Mouse (Mus musculus) liver, embryonic 14.5 days (tissue): ENCODE measurements at regions not wholly inside any gene's neighbourhood (a gene's known extent, or its start where the extent isn't known, plus 50 kb on each side); places are given as distances from the start of the nearest gene placed in this dataset.

Experiments
- ATAC-seq: fragments of 200-750 bp; cut with Nextera tagmentation; 2 replicates; pipeline ENCODE4 v1.8.0; 2017; ENCODE audit warnings: moderate number of reproducible peaks, mild to moderate bottlenecking, moderate library complexity; ENCODE audit not compliant: insufficient read depth
- DNase-seq, 3 experiments: peaks; one replicate each; pipeline ENCODE4 v3.0.0-alpha.2; 2012 to 2013; ENCODE audit warnings: low read depth in 3 of 3, low spot score in 3 of 3
- H3K27ac ChIP-seq: fragments of 300-500 bp; sonication (generic); 2 replicates; pipeline ENCODE4 v1.5.1; 2014; ENCODE audit warnings: moderate library complexity, mild to moderate bottlenecking, control low read depth, inconsistent platforms
- H3K27me3 ChIP-seq: fragments of 300-500 bp; sonication (generic); 2 replicates; pipeline ENCODE4 v1.6.1; 2014; ENCODE audit warnings: mild to moderate bottlenecking, low read length, moderate library complexity; ENCODE audit not compliant: control insufficient read depth, insufficient read depth
- H3K36me3 ChIP-seq: fragments of 300-500 bp; sonication (generic); replicated peaks from 2 replicates; pipeline ENCODE4 v1.6.1; 2014; ENCODE audit warnings: low read depth; ENCODE audit not compliant: control insufficient read depth, insufficient read depth
- H3K4me1 ChIP-seq, 2 experiments: fragments of 200-500 bp in 1 of 2; fragments of 300-500 bp in 1 of 2; sonication (generic) in 1 of 2; replicated peaks; 2 replicates each; pipeline ENCODE4 v1.6.1; 2012 to 2014; ENCODE audit warnings: antibody characterized with exemption in 1 of 2, inconsistent platforms in 1 of 2, low read length in 1 of 2; ENCODE audit not compliant: control insufficient read depth in 2 of 2, insufficient read depth in 2 of 2
- H3K4me2 ChIP-seq: fragments of 300-500 bp; sonication (generic); 2 replicates; pipeline ENCODE4 v1.6.1; 2014; ENCODE audit warnings: low read depth, mild to moderate bottlenecking, control low read depth, moderate library complexity
- H3K4me3 ChIP-seq, 2 experiments: fragments of 200-500 bp in 1 of 2; fragments of 300-500 bp in 1 of 2; sonication (generic) in 1 of 2; 2 replicates each; pipeline ENCODE4 v1.5.1; 2012 to 2014; ENCODE audit warnings: low read depth in 2 of 2, low read length in 2 of 2, mild to moderate bottlenecking in 2 of 2, control low read depth in 1 of 2, inconsistent platforms in 1 of 2, moderate library complexity in 1 of 2; ENCODE audit not compliant: insufficient read depth in 1 of 2
- H3K9ac ChIP-seq: fragments of 300-500 bp; sonication (generic); replicated peaks from 2 replicates; pipeline ENCODE4 v1.6.1; 2014; ENCODE audit warnings: mild to moderate bottlenecking, control low read depth, moderate library complexity
- H3K9me3 ChIP-seq: fragments of 300-500 bp; sonication (generic); 2 replicates; pipeline ENCODE4 v1.6.1; 2016; ENCODE audit warnings: low read length, mixed read lengths; ENCODE audit not compliant: control insufficient read depth
- CTCF ChIP-seq: IDR thresholded peaks from 2 replicates; pipeline ENCODE4 v1.5.1; 2016; ENCODE audit warnings: antibody characterized with exemption, low read depth, control low read depth
- EP300 ChIP-seq: IDR thresholded peaks from 2 replicates; pipeline ENCODE4 v1.6.1; 2016; ENCODE audit warnings: antibody characterized with exemption, low read depth
- WGBS: fragments of 180-500 bp; shearing (Covaris S2); extraction: QIAGEN DNeasy Blood & Tissue Kit; methylation state at CpG from one replicate; pipeline ENCODE4 v1.1.7; 2014; ENCODE audit not compliant: insufficient replicate concordance; 5-methylcytosine and 5-hydroxymethylcytosine counted together

DNA sequence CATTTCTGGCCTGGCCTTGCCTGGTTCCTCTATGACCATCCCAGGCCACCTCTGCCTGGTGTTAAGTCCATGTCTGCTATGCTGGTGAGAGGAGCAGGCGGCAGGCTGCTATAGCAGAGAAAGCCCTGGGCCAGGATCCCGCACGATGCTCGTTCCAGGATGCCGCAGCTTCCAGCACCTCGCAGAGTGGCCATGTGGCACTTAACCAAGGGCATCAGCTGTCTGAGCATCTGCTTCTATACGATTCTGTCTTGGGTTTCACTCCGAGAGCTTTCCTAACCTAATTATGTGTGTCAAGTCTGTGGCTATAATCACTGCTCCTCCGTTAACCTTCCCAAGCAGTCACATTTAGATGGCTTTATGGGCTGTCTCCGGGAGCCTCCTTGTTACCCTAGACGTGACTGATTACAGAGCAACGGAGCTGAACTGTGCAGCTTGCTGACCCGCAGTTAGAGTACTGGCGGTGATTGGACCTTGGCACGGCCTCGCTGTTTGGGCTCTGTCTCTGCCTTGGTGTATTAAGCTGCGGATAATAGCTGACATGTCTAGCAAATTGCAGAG lies 64.4 kb downstream of the Ackr3 start:
- WGBS, result 70% methylated on average over 17 of the region's 17 CpGs

GRCm38 (mm10) chr1:90268951-90269350 lies 65.2 kb downstream of the Ackr3 start:
- H3K27ac ChIP-seq, result no peak overlapping the region
- DNase-seq (no peak), ATAC-seq (no peak)
- no peaks in the 10 kb centered on the region for H3K36me3 ChIP-seq
- H3K27me3 ChIP-seq, result peaks cover 2% of the 10 kb centered on the region; the same call in 1 of the 2 replicates
- H3K4me2 ChIP-seq, result no peak overlapping the region
- H3K9ac ChIP-seq, result no peak overlapping the region
- no peaks in the 10 kb centered on the region for H3K9me3 ChIP-seq
- H3K4me1 ChIP-seq, result peaks cover 5 to 11% of the 10 kb centered on the region in 2 experiments; a peak in 3 of 4 replicates
- 65% methylated on average over 7 of the region's 7 CpGs for WGBS
- H3K4me3 ChIP-seq, result no peak overlapping the region
- TF ChIP-seq EP300 (no peak), CTCF (no peak)

More for the DNA sequence above, 64.4 kb downstream of the Ackr3 start:
- Histone ChIP-seq H3K4me2 (no peak overlapping the region), H3K27ac (no peak overlapping the region), H3K9me3 (no peaks in the 10 kb centered on the region), H3K9ac (no peak overlapping the region), H3K36me3 (no peaks in the 10 kb centered on the region), H3K4me1 (peaks cover 0 to 6% of the 10 kb centered on the region in 2 experiments; a peak in 2 of 4 replicates), H3K4me3 (no peak overlapping the region), H3K27me3 (peaks cover 2% of the 10 kb centered on the region; the same call in 1 of the 2 replicates)
- ATAC-seq (no peak), DNase-seq (no peak)
- TF ChIP-seq CTCF, result no peak
- no peak for TF ChIP-seq EP300

DNA sequence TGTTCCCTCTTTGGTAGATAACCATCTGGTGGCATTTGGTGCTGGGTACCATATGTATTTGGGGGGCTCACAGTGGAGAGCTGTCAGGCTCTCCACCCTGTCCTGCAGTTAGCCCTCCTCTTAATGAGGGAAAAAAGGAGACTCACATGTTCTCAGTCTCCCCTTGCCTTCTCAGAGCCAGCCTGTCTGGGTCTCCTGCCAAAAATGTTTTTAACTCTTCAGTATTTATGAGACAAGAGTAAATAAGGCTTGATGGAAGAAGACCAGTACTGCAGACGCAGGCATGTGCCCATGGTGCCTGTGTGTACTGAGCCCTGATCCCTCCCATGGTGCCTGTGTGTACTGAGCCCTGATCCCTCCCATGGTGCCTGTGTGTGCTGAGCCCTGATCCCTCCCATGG lies 66.1 kb downstream of the Ackr3 start:
- no peaks in the 10 kb centered on the region for H3K36me3 ChIP-seq
- WGBS, result 83% methylated on average over 1 of the region's 1 CpGs
- TF ChIP-seq CTCF (no peak), EP300 (no peak)
- no peaks in the 10 kb centered on the region for H3K9me3 ChIP-seq
- peaks cover 2% of the 10 kb centered on the region; the same call in 1 of the 2 replicates for H3K27me3 ChIP-seq
- ATAC-seq (no peak), DNase-seq (no peak)
- H3K4me1 ChIP-seq, result peaks cover 13 to 19% of the 10 kb centered on the region in 2 experiments
- no peak overlapping the region for H3K4me2 ChIP-seq
- no peak overlapping the region for H3K4me3 ChIP-seq
- no peak overlapping the region for H3K9ac ChIP-seq
- no peak overlapping the region for H3K27ac ChIP-seq

- TF ChIP-seq CTCF (no peak), EP300 (no peak)
- no peak for DNase-seq
- H3K27me3 ChIP-seq, result peaks cover 2% of the 10 kb centered on the region; the same call in 1 of the 2 replicates
- H3K27ac ChIP-seq, result no peak overlapping the region; the same call in 1 of the 2 replicates
- H3K4me3 ChIP-seq, result no peak overlapping the region
- H3K4me1 ChIP-seq, result peaks cover 23 to 32% of the 10 kb centered on the region in 2 experiments
- H3K9me3 ChIP-seq, result no peaks in the 10 kb centered on the region
- no peak overlapping the region for H3K4me2 ChIP-seq
- WGBS, result 67% methylated on average over 3 of the region's 3 CpGs
- no peaks in the 10 kb centered on the region for H3K36me3 ChIP-seq
- H3K9ac ChIP-seq, result no peak overlapping the region
- no peak for ATAC-seq
These were observed 67.5 kb downstream of the Ackr3 start for GRCm38 (mm10) chr1:90271326-90271725.

DNA sequence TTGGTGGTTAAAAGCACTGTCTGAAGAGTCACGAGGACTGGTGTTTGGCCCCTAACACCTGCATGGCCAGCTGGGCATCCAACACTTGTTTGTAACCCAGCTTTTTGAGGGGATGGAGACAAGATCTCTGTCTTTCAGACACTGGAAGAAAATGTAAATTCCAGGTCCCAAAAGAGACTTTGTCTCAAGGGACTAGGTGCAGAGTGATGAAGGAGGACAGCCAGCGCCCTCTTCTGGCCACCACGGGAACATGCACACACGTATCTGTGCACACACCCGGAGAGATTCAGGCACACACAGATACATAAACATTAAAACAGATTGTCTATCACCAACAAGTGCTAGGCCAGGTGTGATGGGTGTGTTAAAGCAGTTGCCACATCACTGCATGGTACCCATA lies 68.6 kb downstream of the Ackr3 start:
- peak; percentile 81 for TF ChIP-seq CTCF
- no peak for TF ChIP-seq EP300
- WGBS, result 85% methylated on average over 5 of the region's 5 CpGs
- ATAC-seq (no peak), DNase-seq (no peak)
- H3K4me1 ChIP-seq, result peaks cover 27 to 43% of the 10 kb centered on the region in 2 experiments
- no peak overlapping the region for H3K4me2 ChIP-seq
- no peaks in the 10 kb centered on the region for H3K36me3 ChIP-seq
- no peak overlapping the region for H3K4me3 ChIP-seq
- H3K27me3 ChIP-seq, result peaks cover 2% of the 10 kb centered on the region; the same call in 1 of the 2 replicates
- H3K9ac ChIP-seq, result no peak overlapping the region
- H3K27ac ChIP-seq, result no peak overlapping the region
- no peaks in the 10 kb centered on the region for H3K9me3 ChIP-seq
